Mouse (Mus musculus) myocyte (in vitro differentiated cells): ENCODE measurements at regions not wholly inside any gene's neighbourhood (a gene's known extent, or its start where the extent isn't known, plus 50 kb on each side); places are given as distances from the start of the nearest gene placed in this dataset.
A peak's percentile ranks its signal among the peaks of the same experiment; 100 is the strongest.

Source experiments
- H3K27me3 ChIP-seq: one replicate; pipeline ENCODE4 v1.6.1; 2011; ENCODE audit not compliant: control insufficient read depth, insufficient read depth, insufficient read length
- H3K36me3 ChIP-seq: one replicate; pipeline ENCODE4 v1.6.1; 2011; ENCODE audit not compliant: control insufficient read depth, insufficient read depth
- H3K4me2 ChIP-seq: one replicate; pipeline ENCODE4 v1.6.1; 2011; ENCODE audit warnings: low read depth, control low read depth
- H3K4me3 ChIP-seq: one replicate; pipeline ENCODE4 v1.5.1; 2011; ENCODE audit warnings: mild to moderate bottlenecking, control low read depth, moderate library complexity
- H3K79me2 ChIP-seq: one replicate; pipeline ENCODE4 v1.6.1; 2011; ENCODE audit not compliant: control insufficient read depth, insufficient read depth
- H3ac ChIP-seq: one replicate; pipeline ENCODE4 v1.6.1; 2011; ENCODE audit not compliant: control insufficient read depth, insufficient read length
- CEBPB ChIP-seq: IDR thresholded peaks from 2 replicates; pipeline ENCODE4 v1.6.1; 2011; ENCODE audit warnings: mild to moderate bottlenecking, moderate library complexity; ENCODE audit not compliant: poor library complexity, insufficient read depth, severe bottlenecking
- E2F4 ChIP-seq: IDR thresholded peaks from one replicate; pipeline ENCODE4 v1.6.1; 2011; ENCODE audit warnings: mild to moderate bottlenecking, control low read depth, moderate library complexity; ENCODE audit not compliant: insufficient read depth
- MAX ChIP-seq: IDR thresholded peaks from one replicate; pipeline ENCODE4 v1.6.1; 2011; ENCODE audit warnings: low read depth, mild to moderate bottlenecking, control low read depth
- MYOD1 ChIP-seq, 3 experiments: IDR thresholded peaks; one replicate each; pipeline ENCODE4 v1.6.1; 2011; ENCODE audit warnings: control low read depth in 2 of 3, low read depth in 2 of 3, mild to moderate bottlenecking in 2 of 3, moderate library complexity in 1 of 3; ENCODE audit not compliant: insufficient read length in 2 of 3, control insufficient read depth in 1 of 3
- MYOG ChIP-seq, 3 experiments: IDR thresholded peaks; one replicate each; pipeline ENCODE4 v1.6.1; 2011; ENCODE audit warnings: control low read depth in 2 of 3, low read depth in 2 of 3, mild to moderate bottlenecking in 2 of 3; ENCODE audit not compliant: insufficient read length in 2 of 3, control insufficient read depth in 1 of 3, insufficient read depth in 1 of 3
- POLR2A ChIP-seq: IDR thresholded peaks from one replicate; pipeline ENCODE4 v1.6.1; 2011; ENCODE audit warnings: low read depth, mild to moderate bottlenecking, control low read depth, moderate library complexity; ENCODE audit not compliant: insufficient read length
- POLR2AphosphoS2 ChIP-seq: IDR thresholded peaks from one replicate; pipeline ENCODE4 v1.6.1; 2011; ENCODE audit warnings: low read depth, control low read depth; ENCODE audit not compliant: insufficient read length
- REST ChIP-seq: IDR thresholded peaks from one replicate; pipeline ENCODE4 v1.6.1; 2011; ENCODE audit warnings: mild to moderate bottlenecking, control low read depth, moderate library complexity; ENCODE audit not compliant: insufficient read depth, insufficient read length
- SRF ChIP-seq: IDR thresholded peaks from one replicate; pipeline ENCODE4 v1.6.1; 2011; ENCODE audit warnings: low read depth; ENCODE audit not compliant: control insufficient read depth, insufficient read length
- TCF12 ChIP-seq: IDR thresholded peaks from one replicate; pipeline ENCODE4 v1.6.1; 2011; ENCODE audit warnings: mild to moderate bottlenecking, control low read depth; ENCODE audit not compliant: poor library complexity, insufficient read depth, severe bottlenecking
- TCF3 ChIP-seq: IDR thresholded peaks from one replicate; pipeline ENCODE4 v1.6.1; 2011; ENCODE audit warnings: low read depth, control low read depth; ENCODE audit not compliant: insufficient read length
- USF1 ChIP-seq: IDR thresholded peaks from one replicate; pipeline ENCODE4 v1.6.1; 2011; ENCODE audit warnings: low read depth, mild to moderate bottlenecking, control low read depth, moderate library complexity

GRCm38 (mm10) chr13:80502927-80503326, 380.3 kb upstream of the Arrdc3 start:
- no peaks in the 10 kb centered on the region for H3K27me3 ChIP-seq
- H3K79me2 ChIP-seq = no peaks in the 10 kb centered on the region
- no peak overlapping the region for H3ac ChIP-seq
- no peak for TF ChIP-seq POLR2A
- peak; percentile 65; the same call in 1 of the 2 replicates for TF ChIP-seq CEBPB
- no peak for TF ChIP-seq MYOG (IDR thresholded peaks at IDR 0.05; ENCODE audit: control insufficient read depth in 1 of 3, insufficient read depth in 1 of 3, insufficient read length in 2 of 3, low read depth in 2 of 3)
- no peaks in the 10 kb centered on the region for H3K36me3 ChIP-seq
- H3K4me3 ChIP-seq = no peak overlapping the region
- peak overlapping the region; percentile 15 for H3K4me2 ChIP-seq

- no peaks in the 10 kb centered on the region for H3K36me3 ChIP-seq
- no peaks in the 10 kb centered on the region for H3K27me3 ChIP-seq
- no peak overlapping the region for H3K4me2 ChIP-seq
- TF ChIP-seq CEBPB (no peak), MAX (no peak), SRF (no peak), REST (no peak), MYOG (IDR thresholded peaks at IDR 0.05; ENCODE audit: control insufficient read depth in 1 of 3, insufficient read depth in 1 of 3, insufficient read length in 2 of 3, low read depth in 2 of 3) (no peak), POLR2AphosphoS2 (no peak)
- no peaks in the 10 kb centered on the region for H3K79me2 ChIP-seq
- H3ac ChIP-seq = no peak overlapping the region
- H3K4me3 ChIP-seq = no peak overlapping the region
These were observed 368.8 kb upstream of the Arrdc3 start for GRCm38 (mm10) chr13:80514171-80514981.

DNA sequence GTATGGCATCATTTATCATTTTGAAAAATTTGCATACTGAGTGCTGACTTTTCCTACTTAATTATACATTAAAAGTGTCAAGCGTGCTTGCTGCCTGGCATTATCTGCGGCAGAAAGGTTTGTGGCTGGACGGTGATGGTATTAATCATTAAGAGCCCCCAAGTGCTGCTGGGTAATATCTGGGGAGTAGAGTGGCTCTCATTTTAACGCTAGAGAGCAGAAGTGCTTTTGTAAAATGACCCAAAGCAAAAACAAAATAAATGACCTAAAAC, 368.3 kb upstream of the Arrdc3 start:
- no peaks in the 10 kb centered on the region for H3K36me3 ChIP-seq
- H3K79me2 ChIP-seq = no peaks in the 10 kb centered on the region
- H3ac ChIP-seq = no peak overlapping the region
- H3K4me3 ChIP-seq = no peak overlapping the region
- TF ChIP-seq TCF12 = no peak
- TF ChIP-seq SRF = no peak
- TF ChIP-seq MYOG (IDR thresholded peaks at IDR 0.05; ENCODE audit: control insufficient read depth in 1 of 3, insufficient read depth in 1 of 3, insufficient read length in 2 of 3, low read depth in 2 of 3) = no peak
- no peak for TF ChIP-seq USF1
- no peak for TF ChIP-seq MAX
- no peak for TF ChIP-seq CEBPB
- TF ChIP-seq E2F4 = no peak
- H3K4me2 ChIP-seq = no peak overlapping the region
- H3K27me3 ChIP-seq = no peaks in the 10 kb centered on the region

DNA sequence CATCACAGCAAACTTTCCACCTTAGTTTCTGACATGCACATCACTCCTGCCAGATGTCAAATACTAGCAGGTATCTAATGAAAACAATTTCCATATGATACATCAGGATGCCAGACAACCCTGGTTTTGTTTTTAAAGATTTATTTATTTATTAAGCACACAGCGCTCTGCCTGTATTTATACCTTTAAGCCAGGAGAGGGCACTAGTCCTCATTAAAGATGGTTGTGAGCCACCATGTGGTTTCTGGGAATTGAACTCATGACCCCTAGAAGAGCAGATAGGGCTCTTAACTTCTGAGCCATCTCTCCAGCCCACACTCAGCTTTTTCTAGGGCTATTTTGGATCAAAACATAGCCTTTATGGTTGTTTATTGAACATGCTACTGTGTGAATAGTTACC, 364.3 kb upstream of the Arrdc3 start:
- TF ChIP-seq USF1 (no peak), E2F4 (no peak), TCF3 (no peak), CEBPB (no peak), SRF (no peak)
- no peaks in the 10 kb centered on the region for H3K27me3 ChIP-seq
- no peak overlapping the region for H3K4me2 ChIP-seq
- H3K4me3 ChIP-seq = no peak overlapping the region
- no peak overlapping the region for H3ac ChIP-seq
- H3K36me3 ChIP-seq = no peaks in the 10 kb centered on the region
- no peaks in the 10 kb centered on the region for H3K79me2 ChIP-seq

GRCm38 (mm10) chr13:80519792-80520191, 363.4 kb upstream of the Arrdc3 start:
- H3K79me2 ChIP-seq = no peaks in the 10 kb centered on the region
- H3K27me3 ChIP-seq = no peaks in the 10 kb centered on the region
- no peak overlapping the region for H3K4me3 ChIP-seq
- H3ac ChIP-seq = no peak overlapping the region
- no peak overlapping the region for H3K4me2 ChIP-seq
- no peaks in the 10 kb centered on the region for H3K36me3 ChIP-seq
- TF ChIP-seq TCF3 (no peak), SRF (no peak), TCF12 (no peak), REST (no peak), MAX (no peak), POLR2A (no peak), POLR2AphosphoS2 (no peak), MYOD1 (IDR thresholded peaks at IDR 0.05; ENCODE audit: control insufficient read depth in 1 of 3, insufficient read length in 2 of 3, low read depth in 2 of 3) (no peak), USF1 (no peak), CEBPB (no peak), MYOG (IDR thresholded peaks at IDR 0.05; ENCODE audit: control insufficient read depth in 1 of 3, insufficient read depth in 1 of 3, insufficient read length in 2 of 3, low read depth in 2 of 3) (no peak), E2F4 (no peak)
